Mouse (Mus musculus) midbrain, embryonic 10.5 days (tissue): ENCODE results near the gene Gdpgp1. TPM values are rescaled to one million over a fixed set of nuclear protein-coding genes. Genes with fewer than 3 reads are reported as not detected.

Source experiments
- DNase-seq: peaks from one replicate; pipeline ENCODE4 v3.0.0-alpha.2; 2017; ENCODE audit warnings: low spot score
- H3K27ac ChIP-seq: fragments of 300-500 bp; sonication (generic); replicated peaks from 2 replicates; pipeline ENCODE4 v1.5.1; 2016; ENCODE audit warnings: mild to moderate bottlenecking
- H3K27me3 ChIP-seq: fragments of 300-500 bp; sonication (generic); 2 replicates; pipeline ENCODE4 v1.6.1; 2016; ENCODE audit warnings: low read depth, mild to moderate bottlenecking; ENCODE audit not compliant: poor library complexity, severe bottlenecking
- H3K36me3 ChIP-seq: fragments of 300-500 bp; sonication (generic); 2 replicates; pipeline ENCODE4 v1.6.1; 2016; ENCODE audit warnings: mild to moderate bottlenecking, moderate library complexity
- H3K4me1 ChIP-seq: fragments of 300-500 bp; sonication (generic); 2 replicates; pipeline ENCODE4 v1.6.1; 2016
- H3K4me3 ChIP-seq: fragments of 300-500 bp; sonication (generic); 2 replicates; pipeline ENCODE4 v1.5.1; 2016; ENCODE audit warnings: mild to moderate bottlenecking, moderate library complexity
- H3K9me3 ChIP-seq: fragments of 300-500 bp; sonication (generic); replicated peaks from 2 replicates; pipeline ENCODE4 v1.6.1; 2016; ENCODE audit warnings: mild to moderate bottlenecking
- WGBS: fragments of 180-500 bp; shearing (Covaris S2); methylation state at CpG from one replicate; pipeline ENCODE4 v1.1.7; 2016; 5-methylcytosine and 5-hydroxymethylcytosine counted together
- polyA plus RNA-seq: library from polyadenylated mRNA; unstranded; fragments of >200 nt; fragmentation: Nextera tagmentation; extraction: Ambion mirVana; gene quantifications from 2 replicates; pipeline ENCODE4 v1.2.1, GENCODE M21; 2016

The Gdpgp1 gene
- polyA plus RNA-seq, 1 experiment from 2014 or later, result 6.3 TPM

DNA sequence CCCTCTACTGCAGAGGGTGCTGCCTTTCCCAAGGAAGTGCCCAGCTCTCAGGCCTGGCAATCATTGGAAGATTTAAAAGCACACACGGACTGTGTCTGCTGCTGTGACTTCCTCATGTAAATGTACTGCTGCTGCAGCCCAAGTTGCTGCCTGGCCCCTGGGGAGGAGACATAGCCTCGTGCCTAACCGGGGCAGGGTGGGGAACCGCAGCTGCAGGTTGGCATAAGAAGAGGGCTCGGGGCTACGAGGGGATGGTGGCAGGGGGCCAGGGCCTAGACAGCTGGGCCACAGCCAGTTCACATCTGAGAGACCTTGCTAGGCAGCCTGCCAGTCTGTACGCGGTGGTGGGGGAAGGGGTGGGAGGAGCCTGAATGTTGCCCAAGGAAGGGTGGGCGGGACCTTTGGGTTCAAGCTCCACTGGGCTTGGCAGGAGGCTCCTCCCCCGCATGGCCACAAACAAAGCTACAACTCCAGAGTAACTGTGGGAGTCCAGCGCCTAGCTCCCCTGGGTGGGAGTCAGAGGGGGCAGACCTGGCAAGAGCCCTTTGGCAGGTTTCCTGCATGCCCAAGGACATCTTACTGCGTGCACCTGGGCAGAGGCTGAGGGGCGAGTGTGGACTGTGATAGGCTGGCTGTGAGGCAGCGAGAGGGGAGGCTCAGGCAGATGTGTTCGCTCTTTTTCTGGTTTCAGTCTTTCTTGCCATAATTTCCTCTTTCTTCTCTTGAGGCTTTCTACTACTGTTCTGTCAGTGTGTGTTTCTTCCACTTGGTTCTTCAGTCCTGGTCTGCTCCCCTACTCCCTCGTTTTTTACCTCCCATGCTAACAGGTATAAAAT lies 40.2 kb upstream of the Gdpgp1 start:
- peak; percentile 85 for DNase-seq
- Histone ChIP-seq H3K4me3 (peak overlapping the region; percentile 46), H3K27ac (peak overlapping the region; percentile 77), H3K36me3 (no peaks in the 10 kb centered on the region), H3K4me1 (peaks cover 72% of the 10 kb centered on the region), H3K27me3 (peaks cover 21% of the 10 kb centered on the region), H3K9me3 (no peaks in the 10 kb centered on the region)
- WGBS, result 7% methylated on average over 16 of the region's 16 CpGs

GRCm38 (mm10) chr7:80193941-80194739 lies 38.5 kb upstream of the Gdpgp1 start:
- no peaks in the 10 kb centered on the region for H3K36me3 ChIP-seq
- H3K27me3 ChIP-seq, result peaks cover 11% of the 10 kb centered on the region; the same call in 1 of the 2 replicates
- 63% methylated on average over 13 of the region's 13 CpGs for WGBS
- no peaks in the 10 kb centered on the region for H3K9me3 ChIP-seq
- DNase-seq, result no peak
- peaks cover 72% of the 10 kb centered on the region for H3K4me1 ChIP-seq
- H3K4me3 ChIP-seq, result no peak overlapping the region
- peak overlapping the region; percentile 24; the same call in 1 of the 2 replicates for H3K27ac ChIP-seq

GRCm38 (mm10) chr7:80195146-80195545 lies 37.5 kb upstream of the Gdpgp1 start:
- no peak overlapping the region for H3K4me3 ChIP-seq
- no peaks in the 10 kb centered on the region for H3K9me3 ChIP-seq
- no peak overlapping the region for H3K27ac ChIP-seq
- 93% methylated on average over 5 of the region's 5 CpGs for WGBS
- H3K36me3 ChIP-seq, result peaks cover 3% of the 10 kb centered on the region; the same call in 1 of the 2 replicates
- H3K27me3 ChIP-seq, result peaks cover 8% of the 10 kb centered on the region; the same call in 1 of the 2 replicates
- DNase-seq, result no peak
- peaks cover 76% of the 10 kb centered on the region for H3K4me1 ChIP-seq

GRCm38 (mm10) chr7:80195576-80196263 lies 36.9 kb upstream of the Gdpgp1 start:
- Histone ChIP-seq H3K27me3 (peaks cover 8% of the 10 kb centered on the region; the same call in 1 of the 2 replicates), H3K4me1 (peaks cover 77% of the 10 kb centered on the region), H3K4me3 (no peak overlapping the region), H3K27ac (no peak overlapping the region), H3K9me3 (no peaks in the 10 kb centered on the region), H3K36me3 (peaks cover 7% of the 10 kb centered on the region; the same call in 1 of the 2 replicates)
- no peak for DNase-seq
- WGBS, result 88% methylated on average over 10 of the region's 11 CpGs

DNA sequence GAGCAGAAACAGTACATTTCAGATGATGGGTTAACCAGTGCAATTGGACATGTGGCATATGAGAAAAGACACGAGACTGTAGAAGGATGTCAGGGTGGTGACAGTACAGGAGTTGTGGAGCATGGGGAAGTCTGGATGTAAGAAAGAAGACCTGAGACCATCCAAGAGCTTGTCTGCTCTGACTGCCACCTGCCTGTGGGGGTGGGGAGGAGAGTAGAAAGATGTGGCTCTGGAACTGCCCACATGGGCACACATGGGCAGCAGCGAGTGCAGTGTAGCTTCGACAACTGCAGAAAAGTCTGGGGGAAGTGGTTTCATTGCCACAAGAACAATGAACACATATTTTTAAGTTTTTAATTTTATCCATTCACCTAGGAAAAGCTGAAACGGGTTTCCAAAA lies 35.3 kb upstream of the Gdpgp1 start:
- H3K9me3 ChIP-seq, result no peaks in the 10 kb centered on the region
- H3K4me3 ChIP-seq, result peak overlapping the region; percentile 77
- H3K4me1 ChIP-seq, result peaks cover 77% of the 10 kb centered on the region
- peaks cover 14% of the 10 kb centered on the region; the same call in 1 of the 2 replicates for H3K36me3 ChIP-seq
- H3K27ac ChIP-seq, result peak overlapping the region; percentile 91
- DNase-seq, result no peak
- 18% methylated on average over 4 of the region's 4 CpGs for WGBS
- H3K27me3 ChIP-seq, result no peaks in the 10 kb centered on the region

- Histone ChIP-seq H3K36me3 (peaks cover 21% of the 10 kb centered on the region; the same call in 1 of the 2 replicates), H3K9me3 (no peaks in the 10 kb centered on the region), H3K27me3 (no peaks in the 10 kb centered on the region), H3K4me3 (peak overlapping the region; percentile 77), H3K27ac (peak overlapping the region; percentile 91), H3K4me1 (peaks cover 77% of the 10 kb centered on the region)
- under 1% methylated on average over 72 of the region's 74 CpGs for WGBS
- peak; percentile 88 for DNase-seq
These were observed 34.5 kb upstream of the Gdpgp1 start for GRCm38 (mm10) chr7:80197941-80198778.

- peak overlapping the region; percentile 91 for H3K27ac ChIP-seq
- 2% methylated on average over 11 of the region's 11 CpGs for WGBS
- H3K36me3 ChIP-seq, result peaks cover 22% of the 10 kb centered on the region; the same call in 1 of the 2 replicates
- DNase-seq, result no peak
- H3K4me1 ChIP-seq, result peaks cover 81% of the 10 kb centered on the region
- H3K9me3 ChIP-seq, result no peaks in the 10 kb centered on the region
- peak overlapping the region; percentile 77 for H3K4me3 ChIP-seq
- H3K27me3 ChIP-seq, result no peaks in the 10 kb centered on the region
These were observed 33.8 kb upstream of the Gdpgp1 start for GRCm38 (mm10) chr7:80198863-80199262.

- 41% methylated on average over 6 of the region's 6 CpGs for WGBS
- Histone ChIP-seq H3K27me3 (no peaks in the 10 kb centered on the region), H3K9me3 (no peaks in the 10 kb centered on the region), H3K36me3 (peaks cover 22% of the 10 kb centered on the region; the same call in 1 of the 2 replicates), H3K4me1 (peaks cover 81% of the 10 kb centered on the region), H3K4me3 (peak overlapping the region; percentile 77), H3K27ac (peak overlapping the region; percentile 91)
- no peak for DNase-seq
These were observed 33.4 kb upstream of the Gdpgp1 start for GRCm38 (mm10) chr7:80199286-80199685.

DNA sequence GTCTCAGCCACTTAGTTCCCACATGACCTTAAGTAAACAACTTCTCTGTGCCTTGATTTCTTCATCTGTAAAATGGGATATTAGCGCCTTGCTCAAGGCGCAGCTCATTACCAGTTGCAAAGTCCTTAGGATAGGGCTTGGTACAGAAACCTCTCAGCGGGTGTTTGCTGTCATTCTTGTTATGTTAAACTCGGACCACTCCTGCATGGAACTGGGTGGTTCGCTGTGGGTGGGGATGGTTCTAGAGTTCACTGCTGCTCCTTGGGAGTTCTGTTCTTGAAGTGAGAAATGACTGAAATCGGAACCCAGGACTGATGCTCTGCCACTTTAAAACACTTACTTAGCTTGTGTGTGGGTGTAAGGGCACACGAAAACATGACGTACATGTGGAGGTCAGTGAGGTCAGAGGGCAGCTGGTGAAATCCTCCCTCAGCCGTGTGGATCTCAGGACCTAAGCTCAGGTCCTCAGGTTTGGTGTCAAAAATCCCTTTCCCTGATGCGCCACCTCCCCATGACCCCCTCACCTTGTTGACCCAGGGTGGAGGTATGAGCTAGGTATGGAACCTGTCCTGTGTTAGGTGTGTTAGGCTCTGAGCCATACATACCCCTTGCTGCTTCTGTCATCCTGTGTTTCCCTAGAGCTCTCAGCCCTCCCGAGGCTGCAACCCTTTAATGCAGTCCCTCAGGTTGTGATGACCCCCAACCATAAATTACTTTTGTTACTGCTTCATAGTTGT lies 32.6 kb upstream of the Gdpgp1 start:
- Histone ChIP-seq H3K4me1 (peaks cover 79% of the 10 kb centered on the region), H3K4me3 (peak overlapping the region; percentile 77; the same call in 1 of the 2 replicates), H3K36me3 (peaks cover 22% of the 10 kb centered on the region; the same call in 1 of the 2 replicates), H3K9me3 (no peaks in the 10 kb centered on the region), H3K27me3 (no peaks in the 10 kb centered on the region), H3K27ac (no peak overlapping the region)
- WGBS, result 74% methylated on average over 11 of the region's 11 CpGs
- no peak for DNase-seq

DNA sequence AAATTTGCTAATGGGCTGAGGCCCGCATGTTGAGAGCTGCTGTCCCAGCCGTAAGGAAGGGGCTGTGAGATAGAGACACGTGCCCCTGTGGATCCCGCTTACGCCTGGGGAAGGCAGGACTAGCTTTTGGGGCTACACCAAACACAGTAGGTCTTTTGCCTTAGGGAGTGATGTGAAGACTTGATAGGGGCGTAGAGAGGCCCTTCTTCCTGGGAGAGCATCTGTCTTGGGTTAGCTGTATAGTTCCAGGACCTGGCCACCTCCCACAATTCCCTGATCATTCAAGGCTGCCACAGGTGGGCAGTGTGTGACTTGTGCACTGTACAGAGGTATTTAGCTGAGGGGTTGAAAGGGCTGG lies 32.1 kb upstream of the Gdpgp1 start:
- no peak overlapping the region for H3K27ac ChIP-seq
- peaks cover 22% of the 10 kb centered on the region; the same call in 1 of the 2 replicates for H3K36me3 ChIP-seq
- no peak for DNase-seq
- no peaks in the 10 kb centered on the region for H3K9me3 ChIP-seq
- H3K27me3 ChIP-seq, result no peaks in the 10 kb centered on the region
- peaks cover 84% of the 10 kb centered on the region for H3K4me1 ChIP-seq
- 92% methylated on average over 6 of the region's 6 CpGs for WGBS
- peak overlapping the region; percentile 21; the same call in 1 of the 2 replicates for H3K4me3 ChIP-seq

DNA sequence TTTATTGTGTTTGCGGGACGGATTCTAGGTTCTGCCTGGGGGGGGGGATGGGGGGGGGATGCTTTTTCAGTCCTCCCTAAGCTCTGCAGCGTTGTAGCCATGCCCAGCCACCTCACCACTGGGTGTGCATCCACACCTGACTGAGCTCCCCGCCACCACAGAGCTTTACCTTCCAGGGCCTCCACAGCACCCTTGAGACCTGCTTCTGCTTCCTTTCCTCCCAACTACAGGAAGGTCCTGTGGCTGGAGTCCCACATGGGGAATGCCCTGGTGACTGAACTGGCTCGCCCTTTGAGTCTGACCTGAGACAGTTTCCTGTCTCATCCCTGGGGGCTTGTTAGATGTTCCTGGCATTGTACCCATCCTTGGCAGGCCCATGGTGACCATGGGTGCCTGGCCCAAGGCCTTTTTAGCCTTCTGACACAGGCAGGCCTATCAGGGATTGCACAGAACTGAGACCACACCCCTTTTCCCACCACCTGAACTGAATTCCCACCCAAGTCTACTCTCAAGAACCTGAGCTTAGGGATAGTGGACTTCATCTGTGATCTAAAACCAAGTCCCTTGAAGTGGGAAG lies 31.6 kb upstream of the Gdpgp1 start:
- H3K4me3 ChIP-seq, result no peak overlapping the region
- H3K27ac ChIP-seq, result 0 out of 2 replicates have a peak overlapping the region, but pooled peaks have one; percentile 13
- peaks cover 89% of the 10 kb centered on the region for H3K4me1 ChIP-seq
- WGBS, result 88% methylated on average over 5 of the region's 5 CpGs
- no peak for DNase-seq
- no peaks in the 10 kb centered on the region for H3K9me3 ChIP-seq
- H3K36me3 ChIP-seq, result peaks cover 22% of the 10 kb centered on the region; the same call in 1 of the 2 replicates
- H3K27me3 ChIP-seq, result no peaks in the 10 kb centered on the region
